17 mouse cellular contexts compared by ENCODE assay signal in genomic region chr10:86248807-86249206, GRCm38 (mm10).
"Had no signal": no experiment of that assay in that cellular context is flagged by ENCODE, and none has a peak within 500 bp of the region (broad histone marks: within the 10 kb centered on the region; RNA-seq: fewer than 3 reads in every experiment).

No protein-coding gene starts in this region.

- H3K4me3 ChIP-seq: liver, embryonic 15.5 days; lung, embryonic 15.5 days; midbrain, embryonic 10.5 days; midbrain, embryonic 12.5 days; myocyte; neural tube, embryonic 12.5 days; stomach, embryonic 15.5 days had no signal

- ATAC-seq: liver, postnatal 0 days; lung, postnatal 0 days; midbrain, embryonic 16.5 days had no signal

- H3K4me1 ChIP-seq: liver, embryonic 15.5 days; lung, embryonic 15.5 days; midbrain, embryonic 12.5 days; neural tube, embryonic 12.5 days; stomach, embryonic 15.5 days had no signal

- H3K27ac ChIP-seq: liver, embryonic 15.5 days; lung, embryonic 15.5 days; midbrain, embryonic 10.5 days; midbrain, embryonic 12.5 days; neural tube, embryonic 12.5 days; stomach, embryonic 15.5 days; stomach, postnatal 0 days had no signal

- DNase-seq: liver, postnatal 0 days; lung, adult 2 months; lung, postnatal 4 days; midbrain, embryonic 14.5 days; thymus, adult 2 months; thymus, postnatal 25 days; thymus, postnatal 4 days had no signal

- H3K36me3 ChIP-seq: liver, embryonic 15.5 days; lung, embryonic 15.5 days; midbrain, embryonic 10.5 days; midbrain, embryonic 12.5 days; neural tube, embryonic 12.5 days; stomach, embryonic 15.5 days had no signal

- H3K27me3 ChIP-seq: liver, embryonic 15.5 days; lung, embryonic 15.5 days; midbrain, embryonic 12.5 days; neural tube, embryonic 12.5 days; stomach, embryonic 15.5 days had no signal
